Mouse (Mus musculus): ENCODE measurements at regions not wholly inside any gene's neighbourhood (a gene's known extent, or its start where the extent isn't known, plus 50 kb on each side); places are given as distances from the start of the nearest gene placed in this dataset.

DNA sequence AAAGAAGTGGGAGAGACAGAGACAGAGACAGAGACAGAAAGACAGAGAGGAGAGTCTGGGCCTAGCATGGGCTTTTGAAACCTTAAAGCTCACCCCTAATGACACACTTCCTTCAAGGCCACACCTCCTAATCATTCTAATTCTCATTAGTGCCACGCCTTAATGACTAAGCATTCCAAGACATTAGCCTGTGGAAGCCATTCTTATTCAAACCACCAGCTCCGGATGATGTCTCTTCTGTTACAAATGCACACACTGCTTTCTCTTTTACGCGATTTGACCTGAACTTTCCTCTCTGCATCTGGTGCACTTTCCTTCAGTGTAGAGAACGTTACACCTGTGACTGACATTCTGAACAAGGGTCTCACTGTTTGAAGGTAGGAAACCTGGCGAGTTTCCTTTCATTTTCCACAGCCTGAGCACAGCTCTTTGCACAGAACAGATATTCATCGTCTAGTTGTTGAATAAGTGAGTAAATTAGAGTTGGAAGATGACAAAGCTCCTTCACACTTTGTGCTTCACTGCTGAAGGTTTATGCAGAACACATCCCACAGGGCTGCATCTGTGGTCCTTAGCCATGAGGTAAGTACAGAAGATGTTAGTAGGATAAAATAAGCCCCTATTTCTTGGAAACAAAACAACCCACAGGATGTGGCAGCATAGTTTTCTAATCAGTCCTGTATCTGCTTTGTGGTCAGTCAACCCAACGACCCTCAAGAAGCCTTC is 116.8 kb downstream of the Faxc start:
- no peak for DNase-seq (ENCODE audit: low spot score in 2 of 2)

DNA sequence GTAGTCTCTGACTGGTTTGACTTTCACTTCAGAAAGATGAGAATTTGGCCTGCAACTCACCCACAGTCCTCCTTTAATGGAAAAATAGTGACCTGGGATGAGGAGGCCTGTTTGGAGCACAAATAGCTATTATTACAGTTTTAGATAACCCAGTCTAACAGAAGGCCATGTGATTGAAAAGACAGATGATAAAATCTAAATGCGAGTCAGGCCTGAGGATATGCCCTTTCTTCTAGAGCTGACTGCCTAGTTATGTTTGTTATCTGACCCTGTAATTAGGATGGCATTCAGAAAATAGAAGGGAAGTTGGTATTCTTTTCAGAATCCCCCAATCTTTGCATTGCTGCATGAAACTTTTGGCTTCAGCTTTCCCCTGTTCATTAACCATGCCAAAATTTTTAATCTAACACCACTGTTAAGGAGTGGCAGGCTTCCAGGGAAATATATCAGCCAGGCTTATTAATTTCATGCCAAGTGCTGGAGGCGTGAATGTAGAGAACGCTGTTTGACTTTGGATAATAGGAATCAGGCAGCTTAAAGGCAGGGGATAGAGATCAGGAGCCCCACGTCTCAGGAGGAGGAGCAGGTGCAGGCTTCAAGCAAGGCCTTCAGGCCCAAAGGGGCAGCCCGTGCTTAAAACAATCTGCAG is 135.8 kb downstream of the Faxc start:
- DNase-seq (ENCODE audit: low spot score in 2 of 2): peak in 1 of 2 experiments; percentile 4

DNA sequence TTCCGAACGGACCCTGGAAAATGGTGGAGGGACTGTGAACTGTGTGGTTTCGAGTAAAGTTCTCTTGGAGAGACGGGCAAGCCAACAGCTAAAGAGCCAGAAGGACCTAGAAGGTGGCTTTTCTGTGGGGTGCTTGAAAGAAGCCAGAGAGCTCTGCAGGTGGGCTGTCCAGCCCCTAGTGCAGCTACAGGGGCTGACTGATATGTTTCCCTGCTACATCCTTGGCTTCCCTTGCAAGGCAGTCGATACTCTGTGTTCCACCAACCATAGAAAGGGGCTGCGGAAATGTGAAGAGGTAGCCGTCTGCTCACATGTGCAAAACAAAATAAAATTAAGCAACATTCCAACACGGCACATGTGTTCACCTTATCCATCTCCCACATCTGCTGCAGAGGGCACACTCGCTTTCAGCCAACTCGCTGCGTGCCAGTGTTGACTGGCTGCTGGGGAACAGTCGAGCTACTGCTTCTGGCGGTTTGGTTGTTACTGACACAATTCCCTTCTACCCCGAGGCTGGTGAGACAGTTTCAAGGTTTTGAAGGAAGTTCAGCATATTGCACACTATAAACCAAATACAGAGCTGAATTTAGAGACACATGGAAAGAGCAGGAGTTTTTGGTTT is 136.7 kb downstream of the Faxc start:
- DNase-seq (ENCODE audit: low spot score in 2 of 2): peak in 1 of 2 experiments; percentile 8

DNA sequence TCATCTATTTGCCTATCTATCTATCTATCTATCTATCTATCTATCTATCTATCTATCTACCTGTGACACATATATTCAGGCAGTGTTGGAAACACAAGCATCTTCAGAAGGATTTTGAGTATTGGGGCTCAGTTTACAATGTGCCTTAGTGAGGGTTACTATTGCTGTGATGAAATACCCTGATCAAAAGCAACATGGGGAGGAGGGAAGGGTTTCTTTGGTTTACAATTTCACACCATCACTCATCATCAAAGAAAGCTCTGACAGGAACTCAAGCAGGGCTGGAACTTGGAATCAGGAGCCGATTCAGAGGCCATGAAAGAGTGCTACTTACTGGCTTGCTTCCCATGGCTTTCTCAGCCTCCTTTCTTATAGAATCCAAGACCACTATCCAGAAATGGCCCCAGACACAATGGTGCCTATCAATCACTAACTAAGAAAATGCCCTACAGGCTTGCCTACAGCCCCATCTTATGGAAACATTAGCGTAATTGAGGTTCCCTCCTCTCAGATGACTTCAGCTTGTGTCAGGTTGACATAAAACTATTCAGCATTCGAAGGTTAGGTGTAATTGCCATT is 157.2 kb downstream of the Faxc start:
- no peak for DNase-seq (ENCODE audit: low spot score in 2 of 2)

DNA sequence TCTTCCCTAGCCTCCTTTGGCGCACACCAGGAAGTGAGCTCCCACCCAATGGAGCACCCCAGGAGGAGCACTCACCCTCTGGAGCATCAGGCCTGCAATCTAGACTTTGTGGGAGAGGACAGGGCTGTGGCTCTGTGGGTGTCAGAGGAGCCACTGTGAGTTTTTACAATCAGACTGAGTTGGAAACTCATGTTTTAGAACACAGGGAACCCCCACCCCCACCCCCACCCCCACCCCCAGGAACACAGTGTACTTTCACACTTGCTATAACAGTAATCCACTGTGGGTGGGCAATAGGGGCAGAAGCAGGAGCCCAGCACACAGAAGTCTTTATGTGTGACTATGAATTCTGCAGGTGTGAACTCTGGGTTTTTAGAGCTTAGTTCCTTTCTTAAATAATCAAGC is 158.5 kb downstream of the Faxc start:
- DNase-seq (ENCODE audit: low spot score in 2 of 2): no peak

GRCm38 (mm10) chr4:22090536-22090935 is 159.4 kb downstream of the Faxc start:
- no peak for DNase-seq (ENCODE audit: low spot score in 2 of 2)

- no peak for DNase-seq (ENCODE audit: low spot score in 2 of 2)
Measured at GRCm38 (mm10) chr4:22092551-22092950, 161.4 kb downstream of the Faxc start.

DNA sequence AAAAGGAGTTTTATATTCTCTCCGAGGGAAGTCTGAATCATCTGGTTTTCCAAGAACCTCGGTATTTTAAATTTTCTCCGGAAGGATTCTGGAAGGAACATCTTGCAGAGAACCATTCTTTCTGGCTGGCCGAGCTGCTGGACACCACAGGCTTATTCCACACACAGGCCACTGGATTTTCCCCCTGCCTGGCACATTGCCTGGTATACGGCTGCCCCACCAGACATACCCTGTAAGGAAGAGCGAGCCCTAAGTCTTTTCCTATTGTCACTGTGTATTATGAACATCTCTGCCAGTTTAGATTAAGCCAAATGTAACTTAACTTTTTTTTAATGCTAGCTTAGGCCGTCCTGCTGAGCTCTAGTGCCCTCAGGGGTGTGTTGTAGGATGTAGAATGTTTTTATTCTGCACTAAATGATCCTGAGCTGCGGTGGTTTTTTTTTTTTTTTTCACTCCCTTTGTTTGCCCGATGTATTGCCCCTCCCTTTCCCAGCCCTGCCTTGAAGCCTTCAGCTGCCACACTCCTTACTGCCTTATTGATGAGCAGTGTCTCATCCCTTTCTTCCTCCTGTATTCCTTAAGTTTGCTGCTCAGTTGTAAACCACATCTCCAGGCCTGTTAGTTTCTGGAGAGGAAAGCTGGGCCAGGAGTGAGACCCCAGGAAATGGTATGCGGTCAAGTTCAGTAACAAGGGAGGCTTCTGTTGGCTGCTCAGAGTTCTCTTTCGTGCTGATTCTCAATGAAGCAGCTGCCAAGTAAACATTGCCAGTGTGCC is 164.3 kb downstream of the Faxc start:
- no peak for DNase-seq (ENCODE audit: low spot score in 2 of 2)

DNA sequence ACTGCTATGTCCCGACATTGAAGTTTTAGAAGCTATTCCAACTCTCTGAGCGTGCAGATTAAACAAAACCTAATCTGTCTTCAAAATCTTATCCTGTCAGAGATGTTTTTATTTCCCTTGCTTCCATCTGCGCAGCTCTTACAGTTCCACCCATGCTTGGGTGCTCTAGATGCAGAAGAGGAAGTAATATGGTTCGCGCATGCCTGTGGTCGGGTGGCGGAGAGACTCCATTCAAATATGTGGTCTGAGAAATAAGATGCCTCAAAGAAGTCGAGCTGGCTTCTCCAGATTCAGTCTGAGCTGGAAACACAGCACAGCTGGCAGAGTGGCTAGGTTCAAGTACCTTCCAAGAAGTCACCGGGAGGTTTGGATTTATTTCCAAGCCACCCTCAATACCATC is 167.5 kb downstream of the Faxc start:
- DNase-seq (ENCODE audit: low spot score in 2 of 2): no peak

- no peak for DNase-seq (ENCODE audit: low spot score in 2 of 2)
Measured at GRCm38 (mm10) chr4:22102478-22102877, 171.3 kb downstream of the Faxc start.

- no peak for DNase-seq (ENCODE audit: low spot score in 2 of 2)
Measured at GRCm38 (mm10) chr4:22103001-22103587, 172.0 kb downstream of the Faxc start.

DNA sequence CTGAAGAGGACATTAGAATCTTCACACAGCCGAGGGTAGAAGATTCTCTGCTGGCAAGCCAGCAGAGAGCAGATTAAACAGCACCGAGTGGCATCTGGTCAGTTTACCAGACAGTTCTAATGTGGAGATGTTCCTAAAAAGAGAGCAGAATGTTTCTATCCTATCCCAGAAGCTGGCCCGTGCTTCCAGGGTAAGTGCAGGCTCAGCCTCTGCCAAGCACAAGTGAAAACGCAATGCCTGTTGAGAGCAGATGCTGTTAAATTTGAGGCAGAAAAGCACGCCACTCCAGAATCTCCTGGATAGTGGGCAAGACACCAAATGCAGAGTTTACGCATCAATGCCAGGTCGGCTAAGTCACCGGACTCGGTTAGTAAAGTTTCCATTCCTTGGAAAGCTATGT is 175.8 kb downstream of the Faxc start:
- DNase-seq (ENCODE audit: low spot score in 2 of 2): no peak

- no peak for DNase-seq (ENCODE audit: low spot score in 2 of 2)
Measured at GRCm38 (mm10) chr4:22109410-22109809, 178.3 kb downstream of the Faxc start.

DNA sequence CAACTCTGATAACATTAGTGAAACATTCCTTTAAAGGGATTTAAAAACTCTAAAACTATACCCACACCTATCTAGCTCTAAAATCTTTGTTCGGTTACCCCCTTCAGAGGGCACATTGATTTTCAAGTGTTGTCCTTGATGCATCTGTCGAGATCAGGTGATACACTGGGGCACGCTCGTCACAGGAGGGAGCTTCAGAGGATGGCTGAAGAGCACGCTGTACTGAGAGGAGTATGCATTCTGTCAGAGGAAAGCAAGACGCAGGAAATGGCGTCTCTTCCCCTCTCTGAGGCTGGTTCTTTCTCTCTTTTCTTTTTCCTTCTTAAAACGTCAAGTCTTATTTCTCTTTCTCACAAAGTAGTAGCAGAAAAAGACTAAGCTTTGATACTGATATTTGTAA is 179.3 kb downstream of the Faxc start:
- DNase-seq (ENCODE audit: low spot score in 2 of 2): no peak

DNA sequence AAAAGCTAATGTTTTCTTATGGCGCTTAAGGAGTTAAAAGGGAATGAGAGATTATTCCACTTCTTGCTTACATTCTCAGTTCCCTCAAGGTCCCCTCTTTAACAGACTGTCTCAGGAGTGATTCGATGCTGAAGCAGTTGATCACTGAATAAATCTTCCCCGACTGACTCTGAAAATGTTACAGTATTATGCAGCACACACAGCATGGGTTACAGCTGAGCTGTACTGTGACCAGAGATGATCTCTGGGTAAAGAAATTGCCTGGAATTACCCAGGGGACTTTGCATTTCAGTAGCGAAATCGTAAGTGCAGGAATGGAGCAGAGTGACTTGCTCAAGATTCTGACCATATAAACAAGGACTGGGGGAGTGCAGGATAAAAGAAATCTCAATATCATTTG is 181.1 kb downstream of the Faxc start:
- DNase-seq (ENCODE audit: low spot score in 2 of 2): no peak

DNA sequence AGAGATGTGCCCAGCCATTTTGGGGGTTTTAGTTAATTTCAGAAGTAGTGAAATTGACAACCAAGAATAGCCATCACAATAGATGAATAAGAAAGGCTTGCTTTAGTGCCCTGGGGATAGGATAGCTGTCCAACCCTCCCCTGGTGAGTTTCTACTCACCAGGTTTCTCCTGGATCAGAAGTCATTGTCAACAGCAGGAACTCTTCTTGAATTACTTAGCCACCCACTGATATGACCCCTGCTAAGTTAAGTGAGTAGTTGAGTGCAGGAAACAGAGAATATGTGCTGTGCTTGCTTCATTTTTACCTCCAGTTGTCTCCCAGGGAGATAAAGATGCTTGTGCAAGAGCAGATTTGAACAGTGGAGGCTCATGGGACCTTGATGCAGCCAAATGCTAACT is 183.3 kb downstream of the Faxc start:
- DNase-seq (ENCODE audit: low spot score in 2 of 2): no peak

GRCm38 (mm10) chr4:22119877-22120276 is 188.7 kb downstream of the Faxc start:
- DNase-seq (ENCODE audit: low spot score in 2 of 2): no peak

- DNase-seq (ENCODE audit: low spot score in 2 of 2): no peak
Measured at GRCm38 (mm10) chr4:22120953-22121352, 189.8 kb downstream of the Faxc start.

DNA sequence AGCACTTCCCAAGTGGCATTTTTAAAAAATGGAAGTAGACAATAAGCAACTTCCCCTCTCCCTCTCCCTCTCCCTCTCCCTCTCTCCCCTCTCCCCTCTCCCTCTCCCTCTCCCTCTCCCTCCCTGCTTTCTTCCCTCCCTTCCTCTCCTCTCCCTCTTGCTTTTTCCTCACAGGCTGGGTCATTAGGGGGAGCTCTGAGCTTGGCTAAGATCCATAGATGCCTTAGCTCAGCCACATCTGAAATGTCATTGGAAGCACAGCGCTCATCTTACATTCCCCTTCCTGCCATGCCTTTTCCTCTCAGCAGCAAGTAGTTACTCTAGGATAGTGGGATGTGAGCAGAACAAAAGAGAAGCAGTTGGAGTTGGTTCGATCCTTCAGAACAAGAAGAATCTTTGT is 190.3 kb downstream of the Faxc start:
- DNase-seq (ENCODE audit: low spot score in 2 of 2): no peak

DNA sequence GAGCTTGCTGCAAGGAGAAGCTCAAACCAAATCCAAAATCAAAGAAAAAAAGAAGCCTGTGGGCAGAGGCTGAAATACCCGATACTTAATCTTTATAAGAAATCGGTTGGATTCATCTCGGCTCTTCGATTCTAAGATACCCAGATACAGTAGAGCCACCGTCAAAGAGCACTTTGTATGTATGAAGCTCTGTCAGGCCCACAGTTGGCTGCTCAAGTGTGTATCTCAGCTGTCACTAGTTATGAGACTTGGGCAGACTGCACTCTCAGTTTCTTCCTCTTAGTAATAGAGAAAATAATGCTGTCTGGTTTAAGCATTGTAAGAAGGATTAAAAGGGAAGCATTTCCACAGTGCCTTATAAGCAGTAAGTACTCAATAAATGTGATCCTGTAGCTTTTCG is 193.7 kb downstream of the Faxc start:
- DNase-seq (ENCODE audit: low spot score in 2 of 2): no peak

DNA sequence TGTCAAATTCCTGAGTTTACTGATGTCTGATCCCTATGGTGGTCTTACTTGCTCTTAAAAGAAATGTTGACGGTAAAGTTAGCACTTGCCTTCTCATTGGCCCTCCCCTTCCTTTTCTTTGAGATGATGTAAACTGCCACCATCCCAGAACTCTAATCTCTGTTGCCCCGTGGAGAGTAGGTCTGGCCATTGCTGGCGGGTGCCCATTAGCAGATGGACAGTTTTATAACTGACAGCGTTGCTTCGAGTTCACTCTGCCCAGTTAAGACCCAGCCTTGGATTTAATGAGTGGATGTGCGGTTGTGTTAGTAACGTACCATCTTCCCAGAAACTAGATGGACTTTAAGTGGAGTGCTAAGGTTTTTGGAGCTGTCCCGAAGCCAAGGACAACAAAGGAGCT is 199.4 kb downstream of the Faxc start:
- no peak for DNase-seq (ENCODE audit: low spot score in 2 of 2)
